14 mouse cellular contexts compared by ENCODE assay signal in genomic region chr15:84532211-84532610, GRCm38 (mm10). TPM values are rescaled to one million over a fixed set of nuclear protein-coding genes. Genes with fewer than 3 reads are reported as not detected.
DNase-seq lines count a peak whose midpoint lies in the region; ATAC-seq lines count a peak whose summit lies in the region.
"Had no signal": no experiment of that assay in that cellular context is flagged by ENCODE, and none has a peak within 500 bp of the region (broad histone marks: within the 10 kb centered on the region; RNA-seq: fewer than 3 reads in every experiment).

No protein-coding gene starts in this region.

- peaks cover 27% of the 10 kb centered on the region for H3K4me1 ChIP-seq in neural tube, embryonic 13.5 days (replicated peaks)
- H3K4me1 ChIP-seq in neural tube, embryonic 15.5 days, result peaks cover 23% of the 10 kb centered on the region
- H3K4me1 ChIP-seq in limb, embryonic 11.5 days (ENCODE audit: control insufficient read depth, insufficient read depth, low read length), result peaks cover 6% of the 10 kb centered on the region
- H3K4me1 ChIP-seq: liver, embryonic 13.5 days had no signal

- H3K9me3 ChIP-seq in neural tube, embryonic 13.5 days, result no peaks in the 10 kb centered on the region
- H3K9me3 ChIP-seq in neural tube, embryonic 15.5 days (replicated peaks), result 0 out of 2 replicates have a peak, but pooled peaks cover 2% of the 10 kb centered on the region
- H3K9me3 ChIP-seq in limb, embryonic 11.5 days (ENCODE audit: control insufficient read depth, low read length), result no peaks in the 10 kb centered on the region
- H3K9me3 ChIP-seq: heart, embryonic 10.5 days; liver, embryonic 13.5 days had no signal

- H3K27ac ChIP-seq in neural tube, embryonic 13.5 days (replicated peaks), result 0 out of 2 replicates have a peak overlapping the region, but pooled peaks have one; percentile 38
- no peak overlapping the region for H3K27ac ChIP-seq in neural tube, embryonic 15.5 days (replicated peaks)
- H3K27ac ChIP-seq in limb, embryonic 11.5 days (replicated peaks; ENCODE audit: low read depth, low read length), result no peak overlapping the region
- H3K27ac ChIP-seq: heart, embryonic 10.5 days; liver, embryonic 13.5 days had no signal

- no peak overlapping the region for H3K4me2 ChIP-seq in neural tube, embryonic 13.5 days
- H3K4me2 ChIP-seq in neural tube, embryonic 15.5 days, result no peak overlapping the region
- no peak overlapping the region for H3K4me2 ChIP-seq in limb, embryonic 11.5 days (ENCODE audit: low read depth, severe bottlenecking)
- H3K4me2 ChIP-seq: liver, embryonic 13.5 days had no signal

- H3K9ac ChIP-seq in neural tube, embryonic 13.5 days, result no peak overlapping the region
- no peak overlapping the region for H3K9ac ChIP-seq in neural tube, embryonic 15.5 days (replicated peaks)
- H3K9ac ChIP-seq in limb, embryonic 11.5 days (ENCODE audit: low read length), result no peak overlapping the region
- H3K9ac ChIP-seq: liver, embryonic 13.5 days had no signal

- no peak overlapping the region for H3K4me3 ChIP-seq in neural tube, embryonic 13.5 days
- H3K4me3 ChIP-seq in neural tube, embryonic 15.5 days (replicated peaks), result no peak overlapping the region
- no peak overlapping the region for H3K4me3 ChIP-seq in limb, embryonic 11.5 days (ENCODE audit: low read depth, low read length)
- H3K4me3 ChIP-seq: heart, embryonic 10.5 days; liver, embryonic 13.5 days had no signal

- WGBS in neural tube, embryonic 13.5 days, result 63% methylated on average over 2 of the region's 2 CpGs
- 52% methylated on average over 2 of the region's 2 CpGs for WGBS in neural tube, embryonic 15.5 days
- 39% methylated on average over 2 of the region's 2 CpGs for WGBS in limb, embryonic 11.5 days

- H3K36me3 ChIP-seq in neural tube, embryonic 13.5 days, result no peaks in the 10 kb centered on the region
- no peaks in the 10 kb centered on the region for H3K36me3 ChIP-seq in neural tube, embryonic 15.5 days
- no peaks in the 10 kb centered on the region; the same call in 1 of the 2 replicates for H3K36me3 ChIP-seq in limb, embryonic 11.5 days (ENCODE audit: control insufficient read depth, insufficient read depth, low read length)
- H3K36me3 ChIP-seq: heart, embryonic 10.5 days; liver, embryonic 13.5 days had no signal

- H3K27me3 ChIP-seq in neural tube, embryonic 13.5 days, result peaks cover 9% of the 10 kb centered on the region
- H3K27me3 ChIP-seq in neural tube, embryonic 15.5 days (replicated peaks), result no peaks in the 10 kb centered on the region
- H3K27me3 ChIP-seq in limb, embryonic 11.5 days (ENCODE audit: control insufficient read depth, insufficient read depth, low read length), result no peaks in the 10 kb centered on the region
- H3K27me3 ChIP-seq: liver, embryonic 13.5 days had no signal

- ATAC-seq in neural tube, embryonic 13.5 days (ENCODE audit: low read depth), result no peak
- ATAC-seq in neural tube, embryonic 15.5 days (ENCODE audit: low FRiP score), result no peak
- no peak for ATAC-seq in limb, embryonic 11.5 days (ENCODE audit: insufficient number of reproducible peaks, low FRiP score, low TSS enrichment, low read depth)

- peak; percentile 20 for DNase-seq in embryo, embryonic 11.5 days (ENCODE audit: low read depth, low spot score)
- DNase-seq in embryo, embryonic 10.5 days (ENCODE audit: low spot score), result no peak
- peak; percentile 71 for DNase-seq in limb, embryonic 11.5 days (ENCODE audit: low spot score)
- peak; percentile 71 for DNase-seq in retina, postnatal 1 day
- DNase-seq in gastrocnemius, adult 18-20 months (ENCODE audit: low spot score), result no peak
- no peak for DNase-seq in kidney, adult 9 months
- DNase-seq: adrenal gland, adult 2 months; gastrocnemius, postnatal 25 days; heart, postnatal 36 days; liver, embryonic 13.5 days; lung, postnatal 14 days had no signal

RNA-seq across cellular contexts. Expression of gene Rtl6, which starts 25.4 kb away (rescaled TPM):
- 46.1 and 49.7 TPM in 2 replicates for polyA plus RNA-seq in neural tube, embryonic 13.5 days (2015; fragmentation: Nextera tagmentation; extraction: Ambion mirVana)
- polyA plus RNA-seq in neural tube, embryonic 15.5 days (2015; fragmentation: Nextera tagmentation; extraction: Ambion mirVana), result 46.5 and 55.0 TPM in 2 replicates
- polyA plus RNA-seq in limb, embryonic 11.5 days (2014; fragmentation: Nextera tagmentation; extraction: Ambion mirVana), result 14.2 and 15.3 TPM in 2 replicates
- total RNA-seq in gastrocnemius, adult 18-20 months (2021), result 1 to 10 TPM; 4.0 to 4.1 TPM

Comparison
In these comparisons a context has a peak if more than half of its experiments do, and no peak if none do; other contexts are left out.
1. DNase-seq: peak in embryo, embryonic 11.5 days (single experiment), limb, embryonic 11.5 days (single experiment) and retina, postnatal 1 day (single experiment); none in embryo, embryonic 10.5 days (single experiment), gastrocnemius, adult 18-20 months (single experiment) and kidney, adult 9 months (single experiment).